Mouse (Mus musculus): Measurements from ENCODE around the gene Gab1.

Gab1 gene

DNA sequence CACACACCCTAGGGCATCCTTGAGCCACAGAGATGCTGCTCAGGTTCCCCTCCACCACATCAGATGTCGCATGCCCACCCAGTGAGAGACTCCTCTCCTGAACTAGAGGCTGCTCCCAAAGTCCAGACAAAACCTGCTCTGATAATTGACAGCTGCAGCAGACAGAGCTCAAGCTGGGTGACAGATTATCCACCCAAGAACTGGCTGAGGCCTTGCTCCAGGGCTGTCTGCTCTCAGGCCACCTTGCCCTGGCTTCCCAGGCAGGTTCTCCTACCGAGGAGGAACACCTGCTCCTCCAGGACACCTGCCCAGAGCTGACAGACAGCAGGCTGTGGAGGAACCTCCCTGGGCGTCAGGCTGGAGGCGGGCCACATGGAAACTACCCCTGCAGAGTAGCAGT, 7.6 kb downstream of the Gab1 start:
- peak; percentile 50 for DNase-seq (ENCODE audit: low spot score)

DNA sequence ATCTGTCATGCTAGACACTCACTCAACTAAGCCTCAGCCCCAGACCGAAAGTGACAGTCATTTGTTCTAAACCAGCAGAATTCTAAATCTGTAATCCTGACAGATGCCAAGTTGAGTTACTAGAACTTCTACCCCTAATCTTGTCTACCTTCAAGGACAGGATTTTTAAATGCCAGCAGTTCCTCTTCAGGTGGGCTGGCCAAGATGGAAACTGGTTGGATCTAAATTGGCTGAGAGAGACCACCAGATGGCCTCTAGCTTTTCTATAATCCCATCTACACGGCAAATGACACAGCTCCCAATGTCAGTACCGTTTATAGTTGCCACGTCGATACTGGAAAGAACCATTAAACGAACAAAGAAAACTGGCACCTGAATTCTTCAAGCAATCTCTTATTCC, 8.9 kb downstream of the Gab1 start:
- peak; percentile 32 for DNase-seq (ENCODE audit: low spot score)

DNA sequence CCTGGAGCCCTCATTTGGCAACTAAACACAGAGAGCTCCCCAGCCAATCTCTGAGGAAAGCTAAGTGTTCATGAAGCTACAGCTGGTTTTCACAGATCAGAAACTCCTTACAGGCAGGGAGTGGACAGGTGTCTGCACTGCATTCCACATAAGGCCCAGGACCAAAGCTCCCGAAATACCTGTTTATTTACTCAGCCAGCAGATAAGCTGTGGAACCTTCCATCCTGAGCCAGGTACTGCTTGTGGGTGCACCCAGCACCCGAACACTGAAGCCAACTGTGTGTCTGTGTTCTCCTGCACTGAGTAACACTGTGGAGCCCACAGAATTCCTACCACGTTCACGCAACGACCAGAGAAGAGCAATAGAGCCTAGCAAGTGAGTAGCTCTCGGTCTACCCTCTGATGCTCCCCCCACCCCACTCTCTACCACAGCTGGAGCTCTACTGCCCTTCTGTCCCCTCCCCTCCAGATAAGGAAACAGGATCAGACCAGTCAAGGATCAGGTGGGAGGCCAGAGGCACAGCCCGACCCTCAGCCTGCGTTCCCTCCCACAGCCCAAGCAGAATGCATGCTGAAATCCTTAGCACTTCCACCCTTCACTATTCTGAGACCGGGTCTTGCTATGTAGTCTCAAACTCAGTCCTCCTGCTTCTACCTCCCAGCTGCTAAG, 9.6 kb downstream of the Gab1 start:
- DNase-seq (ENCODE audit: low spot score): no peak

GRCm38 (mm10) chr8:80869881-80870328, 10.4 kb downstream of the Gab1 start:
- DNase-seq (ENCODE audit: low spot score): no peak

- DNase-seq (ENCODE audit: low spot score): no peak
Observed at GRCm38 (mm10) chr8:80868801-80869323, 11.5 kb downstream of the Gab1 start.

DNA sequence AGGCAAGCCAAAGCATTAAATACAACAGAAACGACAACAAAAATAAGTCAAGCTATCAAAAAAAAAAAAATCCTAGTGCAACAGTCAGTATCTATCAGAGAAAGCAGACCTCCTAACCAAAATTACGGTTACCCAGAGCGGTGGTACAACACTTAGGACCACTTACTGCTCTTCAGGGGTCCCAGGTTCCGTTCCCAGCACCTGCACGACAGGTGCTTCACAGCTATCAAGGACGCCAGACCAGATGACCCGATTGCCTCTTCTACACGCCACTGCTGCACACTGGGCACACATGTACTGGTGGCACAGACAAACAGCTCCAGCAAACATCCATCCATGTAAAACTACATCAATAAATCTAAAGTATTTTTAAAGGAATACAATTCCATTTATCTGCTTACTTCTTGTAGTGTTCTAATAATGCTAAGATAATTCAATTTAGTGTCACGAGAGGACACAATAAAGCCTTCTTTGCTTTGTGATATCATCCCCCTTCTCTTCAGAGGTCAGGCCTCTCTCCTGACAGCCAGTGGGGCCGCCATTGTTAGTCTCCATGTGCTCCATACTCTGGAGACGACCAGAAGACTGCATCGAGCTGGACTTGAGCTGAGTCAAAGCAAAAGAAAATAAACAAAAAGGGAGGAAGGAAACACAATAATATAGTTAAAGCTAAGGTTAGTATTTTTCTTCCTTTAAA, 12.2 kb downstream of the Gab1 start:
- DNase-seq (ENCODE audit: low spot score): peak; percentile 31

DNA sequence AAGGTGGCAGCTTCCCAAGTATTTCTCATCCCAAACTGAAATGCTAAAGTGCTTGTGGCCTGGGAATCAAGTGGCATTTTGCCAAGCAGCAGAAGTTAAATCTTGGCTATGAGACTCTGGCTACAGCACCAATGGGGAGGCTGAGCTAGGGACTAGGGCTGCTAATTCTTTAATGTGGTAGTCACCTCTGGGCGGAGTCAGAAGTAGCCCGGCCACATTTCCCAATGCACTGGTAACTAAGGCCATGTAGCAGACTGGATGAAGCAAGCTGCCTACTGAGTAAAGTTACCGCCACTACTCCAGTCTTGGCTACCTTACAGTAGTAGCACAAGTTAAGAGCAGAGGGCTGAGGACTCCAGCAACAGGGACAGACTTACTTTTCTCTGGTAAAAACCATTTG, 12.7 kb downstream of the Gab1 start:
- no peak for DNase-seq (ENCODE audit: low spot score)

DNA sequence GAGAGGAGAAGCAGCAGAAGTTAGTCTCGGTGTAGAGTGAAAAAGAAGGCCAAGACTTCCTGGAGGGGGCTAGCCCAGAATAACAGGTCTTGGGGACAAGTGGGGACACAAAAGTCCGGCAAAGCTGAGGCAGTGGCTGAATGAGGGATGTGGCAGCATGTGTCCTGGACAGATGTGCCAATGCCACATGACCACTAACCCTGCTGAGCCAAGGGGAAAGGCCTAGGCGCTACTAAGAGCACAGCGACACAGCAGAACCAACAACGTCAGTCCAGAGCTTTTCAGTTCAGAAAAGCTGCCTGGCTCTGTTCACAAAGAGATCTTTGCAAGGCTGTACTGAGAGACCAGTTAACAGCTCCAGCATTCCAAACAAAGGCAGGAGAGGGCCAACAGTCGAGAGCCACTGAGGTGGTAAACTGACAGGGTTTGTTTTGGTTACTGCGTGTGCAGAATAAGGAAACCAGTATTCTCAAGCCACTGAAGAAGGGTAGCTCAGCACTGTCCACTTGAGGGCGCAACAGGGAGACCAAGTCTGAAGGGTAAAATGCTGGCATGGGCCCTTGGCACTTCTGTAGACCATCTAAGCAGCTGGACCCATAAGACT, 15.0 kb downstream of the Gab1 start:
- DNase-seq (ENCODE audit: low spot score): no peak

DNA sequence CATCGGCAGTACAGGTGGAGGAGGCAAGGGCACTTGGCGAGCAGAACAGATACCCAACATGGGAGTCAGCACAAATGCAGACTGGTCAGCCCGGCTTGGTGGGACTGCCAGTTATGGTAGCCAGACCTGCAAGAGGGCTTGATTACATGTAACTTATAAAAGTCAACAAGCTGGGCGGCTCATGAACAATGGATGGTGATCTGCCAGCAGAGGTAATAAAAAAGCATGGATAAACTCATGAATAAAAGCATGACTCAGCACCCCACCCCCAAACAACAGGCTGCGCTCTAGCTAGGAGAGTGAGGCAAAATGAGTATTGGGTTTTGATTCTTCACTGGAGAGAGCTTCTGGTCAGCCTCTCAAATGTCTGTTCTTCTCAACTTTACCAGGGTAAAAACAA, 16.9 kb downstream of the Gab1 start:
- no peak for DNase-seq (ENCODE audit: low spot score)

GRCm38 (mm10) chr8:80859180-80859775, 21.0 kb downstream of the Gab1 start:
- DNase-seq (ENCODE audit: low spot score): no peak

DNA sequence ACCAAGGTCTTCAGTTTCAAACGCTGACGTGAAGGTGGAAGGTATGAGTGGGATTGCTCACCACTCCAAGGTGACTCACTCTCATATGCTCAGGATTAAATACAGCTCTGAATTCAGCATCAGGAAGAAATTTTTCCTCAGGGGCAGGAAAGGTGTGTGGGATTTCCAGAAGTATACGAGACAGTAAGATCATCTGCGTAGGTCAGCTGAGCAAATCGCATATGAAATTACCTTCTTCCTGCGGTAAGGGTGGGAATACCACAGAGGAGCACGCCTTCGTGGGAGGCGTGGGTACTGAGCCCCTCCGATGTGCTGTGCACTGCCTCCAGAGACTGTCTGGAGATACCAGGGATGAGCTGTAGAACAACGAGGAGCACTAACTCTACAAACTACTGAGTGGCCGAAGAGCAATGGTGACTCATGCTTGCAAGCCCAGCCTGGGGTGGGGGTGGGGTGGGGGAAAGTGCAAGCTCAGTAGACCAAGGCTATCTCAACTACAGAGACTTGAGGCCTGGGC, 22.4 kb downstream of the Gab1 start:
- DNase-seq (ENCODE audit: low spot score): no peak

- no peak for DNase-seq (ENCODE audit: low spot score)
Observed at GRCm38 (mm10) chr8:80857128-80857527, 23.2 kb downstream of the Gab1 start.

GRCm38 (mm10) chr8:80856606-80857005, 23.7 kb downstream of the Gab1 start:
- peak; percentile 66 for DNase-seq (ENCODE audit: low spot score)

GRCm38 (mm10) chr8:80853622-80854021, 26.7 kb downstream of the Gab1 start:
- DNase-seq (ENCODE audit: low spot score): no peak

DNA sequence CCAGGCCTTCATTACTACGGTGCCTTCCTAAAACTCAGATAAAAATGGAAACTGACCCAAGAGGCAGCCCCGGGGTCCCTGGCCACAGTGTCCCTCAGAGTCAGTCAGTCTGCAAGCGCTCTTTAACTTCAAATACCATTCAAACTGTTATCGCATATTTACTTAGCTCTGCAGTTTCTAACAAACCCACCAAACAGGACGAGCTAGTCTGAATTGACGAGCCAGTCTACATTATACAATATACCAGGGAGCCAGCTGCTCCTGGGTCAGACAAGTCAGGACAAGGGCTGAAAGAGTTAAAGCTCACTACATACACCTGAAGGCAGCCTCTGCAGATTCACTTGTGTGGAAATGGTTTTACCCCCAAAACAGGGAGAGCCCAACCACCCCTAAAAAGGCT, 27.1 kb downstream of the Gab1 start:
- no peak for DNase-seq (ENCODE audit: low spot score)

DNA sequence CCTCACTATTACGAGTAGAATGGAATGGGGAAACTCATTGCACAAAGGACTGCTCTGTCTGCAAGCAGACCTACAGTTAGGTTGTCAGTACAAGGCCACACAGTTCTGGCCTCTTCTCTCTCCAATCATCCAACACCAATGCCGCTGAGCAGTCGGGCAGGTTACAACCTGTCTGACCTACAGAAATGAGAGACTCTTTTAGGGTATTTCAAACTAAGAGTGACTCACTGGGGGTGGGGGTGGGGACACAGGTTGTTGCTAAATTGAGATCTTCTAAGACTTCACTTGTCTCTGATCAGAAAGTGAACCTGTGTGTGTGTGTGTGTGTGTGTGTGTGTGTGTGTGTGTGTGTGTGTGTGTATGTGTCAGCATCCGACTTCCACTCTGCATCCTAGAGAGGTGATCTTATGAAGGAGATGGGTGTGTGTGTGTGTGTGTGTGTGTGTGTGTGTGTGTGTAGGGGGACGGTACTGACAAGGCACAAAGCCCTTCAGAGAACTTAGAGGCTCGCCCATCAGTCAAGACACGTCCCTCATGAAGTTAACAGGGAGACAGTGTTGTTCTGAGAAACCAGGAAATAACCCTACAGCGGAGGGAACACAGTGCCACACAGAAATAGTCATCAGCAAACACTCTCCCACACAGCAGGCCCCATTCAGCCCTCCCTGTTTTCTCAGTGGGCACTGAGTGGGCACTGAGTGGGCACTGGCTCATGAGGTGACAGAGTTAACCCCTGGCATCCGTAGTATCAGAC, 27.7 kb downstream of the Gab1 start:
- DNase-seq (ENCODE audit: low spot score): no peak

- DNase-seq (ENCODE audit: low spot score): no peak
Observed at GRCm38 (mm10) chr8:80851648-80852047, 28.7 kb downstream of the Gab1 start.

- DNase-seq (ENCODE audit: low spot score): no peak
Observed at GRCm38 (mm10) chr8:80850013-80850412, 30.3 kb downstream of the Gab1 start.

GRCm38 (mm10) chr8:80848631-80849030, 31.7 kb downstream of the Gab1 start:
- no peak for DNase-seq (ENCODE audit: low spot score)

- no peak for DNase-seq (ENCODE audit: low spot score)
Observed at GRCm38 (mm10) chr8:80847912-80848311, 32.4 kb downstream of the Gab1 start.

DNA sequence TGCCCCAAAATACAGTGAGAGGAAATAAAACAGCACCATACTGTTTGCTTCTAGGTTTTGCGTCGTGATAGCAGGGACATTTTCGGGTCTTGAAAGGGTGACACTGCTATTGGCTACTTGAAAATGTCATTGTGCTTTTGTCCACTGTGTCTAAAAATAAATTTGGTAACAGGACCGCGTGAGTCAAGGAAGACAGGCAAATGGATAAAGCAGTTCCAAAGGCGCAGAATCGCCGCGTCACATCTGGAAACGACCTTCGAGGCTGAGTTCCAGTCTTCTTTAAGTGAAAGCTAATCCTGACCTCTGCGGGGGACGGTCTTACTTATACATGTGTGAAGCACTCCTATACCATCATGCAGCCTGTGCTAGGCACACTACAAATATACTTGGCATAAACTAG, 35.0 kb downstream of the Gab1 start:
- DNase-seq (ENCODE audit: low spot score): no peak

Measured in testis, postnatal 10 days (tissue).